Mouse (Mus musculus) ES-E14 (cell line): ENCODE data around the gene Lpp.

Source experiments
- CHD2 ChIP-seq: IDR thresholded peaks from 2 replicates; pipeline ENCODE4 v1.6.1; 2014; ENCODE audit warnings: mild to moderate bottlenecking, low read depth, low read length, inconsistent platforms
- HCFC1 ChIP-seq: IDR thresholded peaks from 2 replicates; pipeline ENCODE4 v1.6.1; 2012; ENCODE audit warnings: low read length, inconsistent platforms, borderline replicate concordance; ENCODE audit not compliant: insufficient read depth
- MAFK ChIP-seq: IDR thresholded peaks from 2 replicates; pipeline ENCODE4 v1.6.1; 2014; ENCODE audit warnings: mild to moderate bottlenecking, low read depth, low read length, inconsistent platforms; ENCODE audit not compliant: insufficient read depth
- ZC3H11A ChIP-seq: IDR thresholded peaks from 2 replicates; pipeline ENCODE4 v1.6.1; 2012; ENCODE audit warnings: low read depth, mild to moderate bottlenecking, inconsistent platforms, low read length, borderline replicate concordance
- ZNF384 ChIP-seq: IDR thresholded peaks from 2 replicates; pipeline ENCODE4 v1.6.1; 2012; ENCODE audit warnings: low read depth, low read length, inconsistent platforms

- TF ChIP-seq HCFC1 (no peak), CHD2 (no peak), ZC3H11A (no peak), ZNF384 (no peak), MAFK (no peak)
These were observed 466.3 kb downstream of the Lpp start for GRCm38 (mm10) chr16:24859509-24860140.
